ENCODE assay signal across 19 mouse cellular contexts in the genomic region with DNA sequence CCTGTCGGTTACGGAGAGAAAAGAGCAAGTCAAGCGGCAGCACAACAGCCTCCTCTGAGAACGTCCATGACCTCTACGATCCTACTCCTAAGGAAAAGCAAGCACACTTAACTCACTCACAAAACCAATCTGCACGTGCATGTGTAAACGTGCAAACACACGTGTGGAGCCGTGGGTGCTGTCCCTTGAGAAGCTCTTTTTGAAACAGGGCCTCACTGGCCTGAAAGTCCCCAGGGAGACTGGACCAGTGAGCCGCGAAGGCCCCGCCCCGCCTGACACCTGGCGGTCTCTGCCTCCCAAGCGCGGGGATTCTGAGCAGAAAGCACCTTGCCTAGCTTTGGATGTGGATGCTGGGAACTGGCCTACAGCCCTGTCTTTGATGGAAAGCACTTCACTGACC. TPM values are rescaled to one million over a fixed set of nuclear protein-coding genes. Genes with fewer than 3 reads are reported as not detected.
A peak's percentile ranks its signal among the peaks of the same experiment; 100 is the strongest.
DNase-seq lines count a peak whose midpoint lies in the region; ATAC-seq and TF ChIP-seq lines count a peak whose summit lies in the region.
"Had no signal": no experiment of that assay in that cellular context is flagged by ENCODE, and none has a peak within 500 bp of the region (broad histone marks: within the 10 kb centered on the region; RNA-seq: fewer than 3 reads in every experiment).

No protein-coding gene starts in this region.

- H3K27me3 ChIP-seq in liver, postnatal 0 days (ENCODE audit: insufficient read depth, low read length): no peaks in the 10 kb centered on the region
- H3K27me3 ChIP-seq in liver, embryonic 12.5 days (replicated peaks): no peaks in the 10 kb centered on the region
- H3K27me3 ChIP-seq in splenic B cell, adult 2 months (ENCODE audit: control insufficient read depth, insufficient read depth, low read length, poor library complexity, severe bottlenecking): no peaks in the 10 kb centered on the region
- H3K27me3 ChIP-seq: embryonic facial prominence, embryonic 12.5 days; forebrain, embryonic 13.5 days; liver, embryonic 15.5 days; neural tube, embryonic 15.5 days; stomach, embryonic 15.5 days had no signal

- H3K4me3 ChIP-seq in liver, postnatal 0 days (ENCODE audit: low read depth, low read length): no peak overlapping the region
- no peak overlapping the region for H3K4me3 ChIP-seq in liver, embryonic 12.5 days
- H3K4me3 ChIP-seq: embryonic facial prominence, embryonic 12.5 days; erythroblast, embryonic 14.5 days; forebrain, embryonic 13.5 days; liver, embryonic 15.5 days; neural tube, embryonic 15.5 days; stomach, embryonic 15.5 days had no signal

- TF ChIP-seq EP300 in liver, postnatal 0 days (IDR thresholded peaks at IDR 0.05; ENCODE audit: low read depth): no peak

- no peak overlapping the region for H3K4me2 ChIP-seq in liver, postnatal 0 days (ENCODE audit: low read depth, low read length)
- H3K4me2 ChIP-seq in liver, embryonic 12.5 days: no peak overlapping the region
- H3K4me2 ChIP-seq: embryonic facial prominence, embryonic 12.5 days; forebrain, embryonic 13.5 days; liver, embryonic 15.5 days; neural tube, embryonic 15.5 days; stomach, embryonic 15.5 days had no signal

- no peak for TF ChIP-seq CTCF in liver, postnatal 0 days (IDR thresholded peaks at IDR 0.05; ENCODE audit: low read depth)

- no peak overlapping the region for H3K27ac ChIP-seq in liver, postnatal 0 days (ENCODE audit: low read depth)
- no peak overlapping the region for H3K27ac ChIP-seq in liver, embryonic 12.5 days
- H3K27ac ChIP-seq: embryonic facial prominence, embryonic 12.5 days; forebrain, embryonic 13.5 days; kidney, postnatal 0 days; liver, embryonic 15.5 days; neural tube, embryonic 15.5 days; stomach, embryonic 15.5 days had no signal

- no peaks in the 10 kb centered on the region for H3K4me1 ChIP-seq in liver, postnatal 0 days (ENCODE audit: insufficient read depth)
- H3K4me1 ChIP-seq in liver, embryonic 12.5 days: no peaks in the 10 kb centered on the region
- H3K4me1 ChIP-seq: embryonic facial prominence, embryonic 12.5 days; forebrain, embryonic 13.5 days; liver, embryonic 15.5 days; neural tube, embryonic 15.5 days; stomach, embryonic 15.5 days had no signal

- no peak for ATAC-seq in liver, postnatal 0 days
- ATAC-seq in liver, embryonic 12.5 days: no peak
- peak; percentile 46; the same call in 1 of the 2 replicates for ATAC-seq in neutrophil, adult 5-6 weeks (ENCODE audit: extremely low read depth, insufficient number of reproducible peaks, low FRiP score, poor library complexity, severe bottlenecking)
- ATAC-seq: forebrain, embryonic 13.5 days; midbrain, embryonic 16.5 days had no signal

- H3K9me3 ChIP-seq in liver, postnatal 0 days (ENCODE audit: low read length): no peaks in the 10 kb centered on the region
- no peaks in the 10 kb centered on the region for H3K9me3 ChIP-seq in liver, embryonic 12.5 days (replicated peaks)
- H3K9me3 ChIP-seq: embryonic facial prominence, embryonic 12.5 days; forebrain, embryonic 13.5 days; liver, embryonic 15.5 days; neural tube, embryonic 15.5 days; stomach, embryonic 15.5 days had no signal

- H3K36me3 ChIP-seq in liver, postnatal 0 days (replicated peaks; ENCODE audit: insufficient read depth, low read length): peaks cover 65% of the 10 kb centered on the region
- H3K36me3 ChIP-seq in liver, embryonic 12.5 days: peaks cover 98% of the 10 kb centered on the region
- peaks cover 10% of the 10 kb centered on the region for H3K36me3 ChIP-seq in splenic B cell, adult 2 months (ENCODE audit: control insufficient read depth, insufficient read depth, low read length, poor library complexity, severe bottlenecking)

- DNase-seq in heart, adult 11 months: peak; percentile 85
- no peak for DNase-seq in heart, postnatal 36 days
- peak; percentile 36 for DNase-seq in liver, postnatal 0 days
- peak; percentile 88 for DNase-seq in splenic B cell, adult 2 months (ENCODE audit: low read depth, low spot score)
- no peak for DNase-seq in urinary bladder, postnatal 4 days (ENCODE audit: low spot score in 2 of 2)
- DNase-seq: cerebellum, adult 9-10 months; gastrocnemius, postnatal 14 days; kidney, adult 18-20 months; lung, postnatal 14 days had no signal

- no peak overlapping the region for H3K9ac ChIP-seq in liver, postnatal 0 days (replicated peaks)
- no peak overlapping the region for H3K9ac ChIP-seq in liver, embryonic 12.5 days
- H3K9ac ChIP-seq: embryonic facial prominence, embryonic 12.5 days; forebrain, embryonic 13.5 days; liver, embryonic 15.5 days; neural tube, embryonic 15.5 days; stomach, embryonic 15.5 days had no signal

- intact Hi-C loops in heart, postnatal 36 days (cut with DNase I): no loop called here

- 83% methylated on average over 16 of the region's 16 CpGs for WGBS in liver, postnatal 0 days (ENCODE audit: insufficient replicate concordance)
- 85% methylated on average over 16 of the region's 16 CpGs for WGBS in liver, embryonic 12.5 days (ENCODE audit: insufficient replicate concordance)

RNA-seq across cellular contexts. Expression of a gene that starts 17.4 kb away (rescaled TPM):
- 100 to 1,000 TPM; 876 to 924 TPM for total RNA-seq in heart, postnatal 36 days (2021)
- 9.1 and 9.2 TPM in 2 replicates for polyA plus RNA-seq in liver, postnatal 0 days (2015; fragmentation: Nextera tagmentation; extraction: Ambion mirVana)
- polyA plus RNA-seq in liver, embryonic 12.5 days (2016; fragmentation: Nextera tagmentation; extraction: Ambion mirVana): 28.8 and 30.3 TPM in 2 replicates
- total RNA-seq in neutrophil, adult 5-6 weeks (2017): 2.2 and 2.6 TPM in 2 replicates

RNA-seq across cellular contexts. Expression of a gene that starts 18.5 kb away (rescaled TPM):
- total RNA-seq in heart, postnatal 36 days (2021): 10 to 100 TPM in 1 of 2 experiments, 1 to 10 TPM in 1; 9.9 to 11.3 TPM
- 4.7 and 6.7 TPM in 2 replicates for polyA plus RNA-seq in liver, postnatal 0 days (2015; fragmentation: Nextera tagmentation; extraction: Ambion mirVana)
- polyA plus RNA-seq in liver, embryonic 12.5 days (2016; fragmentation: Nextera tagmentation; extraction: Ambion mirVana): 27.8 and 28.4 TPM in 2 replicates
- total RNA-seq in neutrophil, adult 5-6 weeks (2017): 57.2 and 67.4 TPM in 2 replicates

Comparison
In these comparisons a context has a peak if more than half of its experiments do, and no peak if none do; other contexts are left out.
1. DNase-seq: peak in heart, adult 11 months (single experiment), liver, postnatal 0 days (single experiment) and splenic B cell, adult 2 months (single experiment); none in heart, postnatal 36 days (0 of 2) and urinary bladder, postnatal 4 days (0 of 2).
2. RNA of a gene that starts 17.4 kb away (total RNA-seq): 876 to 924 TPM in heart, postnatal 36 days; 2.2 to 2.6 TPM in neutrophil, adult 5-6 weeks; every median in the first group is over 100 times any median in the second.